Mouse (Mus musculus) embryonic fibroblast, embryonic 13.5 days (primary cell): ENCODE results near the gene Rnase1.
"Not testable (repeated sequence)": the region's sequence is repeated elsewhere in the genome, so short reads cannot be mapped to it uniquely, and the experiment has no call there.

Source experiments
- CTCF ChIP-seq: IDR thresholded peaks from 2 replicates; pipeline ENCODE4 v1.5.1; 2011; ENCODE audit warnings: mild to moderate bottlenecking, control low read depth, low read length, moderate library complexity, borderline replicate concordance; ENCODE audit not compliant: insufficient read depth
- POLR2A ChIP-seq: IDR thresholded peaks from 2 replicates; pipeline ENCODE4 v1.6.1; 2011; ENCODE audit warnings: low read depth, mild to moderate bottlenecking, control low read depth, low read length, moderate library complexity

DNA sequence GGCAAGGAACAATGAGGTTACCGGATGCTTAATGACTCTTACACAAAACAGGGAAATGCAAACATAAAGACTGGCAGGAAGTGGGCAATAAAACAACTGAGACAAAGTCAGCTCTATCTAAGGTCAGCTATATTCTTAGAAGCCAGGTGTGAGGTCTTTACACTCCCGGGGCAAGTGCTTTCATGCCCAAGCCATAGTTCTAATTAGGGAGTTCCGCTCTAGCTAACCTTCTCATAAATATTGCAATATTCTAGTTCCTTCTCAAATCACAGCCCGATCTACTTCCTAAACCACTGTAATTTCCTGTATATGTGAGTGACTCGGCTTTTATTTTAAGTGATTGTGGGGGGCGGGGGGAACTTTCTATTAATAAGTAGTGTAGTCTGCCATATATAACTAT lies 16.7 kb upstream of the Rnase1 start:
- TF ChIP-seq CTCF, POLR2A: not testable (repeated sequence)
